Mouse (Mus musculus) liver, embryonic 14.5 days (tissue): Measurements from ENCODE around the gene Etfrf1. TPM values are rescaled to one million over a fixed set of nuclear protein-coding genes. Genes with fewer than 3 reads are reported as not detected.

Source experiments
- ATAC-seq: fragments of 200-750 bp; cut with Nextera tagmentation; 2 replicates; pipeline ENCODE4 v1.8.0; 2017; ENCODE audit warnings: moderate number of reproducible peaks, mild to moderate bottlenecking, moderate library complexity; ENCODE audit not compliant: insufficient read depth
- DNase-seq, 3 experiments: peaks; one replicate each; pipeline ENCODE4 v3.0.0-alpha.2; 2012 to 2013; ENCODE audit warnings: low read depth in 3 of 3, low spot score in 3 of 3
- H3K27ac ChIP-seq: fragments of 300-500 bp; sonication (generic); 2 replicates; pipeline ENCODE4 v1.5.1; 2014; ENCODE audit warnings: moderate library complexity, mild to moderate bottlenecking, control low read depth, inconsistent platforms
- H3K27me3 ChIP-seq: fragments of 300-500 bp; sonication (generic); 2 replicates; pipeline ENCODE4 v1.6.1; 2014; ENCODE audit warnings: mild to moderate bottlenecking, low read length, moderate library complexity; ENCODE audit not compliant: control insufficient read depth, insufficient read depth
- H3K36me3 ChIP-seq: fragments of 300-500 bp; sonication (generic); replicated peaks from 2 replicates; pipeline ENCODE4 v1.6.1; 2014; ENCODE audit warnings: low read depth; ENCODE audit not compliant: control insufficient read depth, insufficient read depth
- H3K4me1 ChIP-seq, 2 experiments: fragments of 200-500 bp in 1 of 2; fragments of 300-500 bp in 1 of 2; sonication (generic) in 1 of 2; replicated peaks; 2 replicates each; pipeline ENCODE4 v1.6.1; 2012 to 2014; ENCODE audit warnings: antibody characterized with exemption in 1 of 2, inconsistent platforms in 1 of 2, low read length in 1 of 2; ENCODE audit not compliant: control insufficient read depth in 2 of 2, insufficient read depth in 2 of 2
- H3K4me2 ChIP-seq: fragments of 300-500 bp; sonication (generic); 2 replicates; pipeline ENCODE4 v1.6.1; 2014; ENCODE audit warnings: low read depth, mild to moderate bottlenecking, control low read depth, moderate library complexity
- H3K4me3 ChIP-seq, 2 experiments: fragments of 200-500 bp in 1 of 2; fragments of 300-500 bp in 1 of 2; sonication (generic) in 1 of 2; 2 replicates each; pipeline ENCODE4 v1.5.1; 2012 to 2014; ENCODE audit warnings: low read depth in 2 of 2, low read length in 2 of 2, mild to moderate bottlenecking in 2 of 2, control low read depth in 1 of 2, inconsistent platforms in 1 of 2, moderate library complexity in 1 of 2; ENCODE audit not compliant: insufficient read depth in 1 of 2
- H3K9ac ChIP-seq: fragments of 300-500 bp; sonication (generic); replicated peaks from 2 replicates; pipeline ENCODE4 v1.6.1; 2014; ENCODE audit warnings: mild to moderate bottlenecking, control low read depth, moderate library complexity
- H3K9me3 ChIP-seq: fragments of 300-500 bp; sonication (generic); 2 replicates; pipeline ENCODE4 v1.6.1; 2016; ENCODE audit warnings: low read length, mixed read lengths; ENCODE audit not compliant: control insufficient read depth
- CTCF ChIP-seq: IDR thresholded peaks from 2 replicates; pipeline ENCODE4 v1.5.1; 2016; ENCODE audit warnings: antibody characterized with exemption, low read depth, control low read depth
- EP300 ChIP-seq: IDR thresholded peaks from 2 replicates; pipeline ENCODE4 v1.6.1; 2016; ENCODE audit warnings: antibody characterized with exemption, low read depth
- WGBS: fragments of 180-500 bp; shearing (Covaris S2); extraction: QIAGEN DNeasy Blood & Tissue Kit; methylation state at CpG from one replicate; pipeline ENCODE4 v1.1.7; 2014; ENCODE audit not compliant: insufficient replicate concordance; 5-methylcytosine and 5-hydroxymethylcytosine counted together
- polyA plus RNA-seq, 2 experiments: library from polyadenylated mRNA; depleted of rRNA in 1 of 2; stranded (reverse) in 1 of 2; unstranded in 1 of 2; fragments of >200 nt; fragmentation: Nextera tagmentation in 1 of 2; extraction: Ambion mirVana in 1 of 2; gene quantifications; 2 replicates each; pipeline versions ENCODE4 v1.2.1 to v1.2.3; 2012 to 2014

Gene Etfrf1
- polyA plus RNA-seq, 2 experiments, result 7.2 to 12.3 TPM

DNA sequence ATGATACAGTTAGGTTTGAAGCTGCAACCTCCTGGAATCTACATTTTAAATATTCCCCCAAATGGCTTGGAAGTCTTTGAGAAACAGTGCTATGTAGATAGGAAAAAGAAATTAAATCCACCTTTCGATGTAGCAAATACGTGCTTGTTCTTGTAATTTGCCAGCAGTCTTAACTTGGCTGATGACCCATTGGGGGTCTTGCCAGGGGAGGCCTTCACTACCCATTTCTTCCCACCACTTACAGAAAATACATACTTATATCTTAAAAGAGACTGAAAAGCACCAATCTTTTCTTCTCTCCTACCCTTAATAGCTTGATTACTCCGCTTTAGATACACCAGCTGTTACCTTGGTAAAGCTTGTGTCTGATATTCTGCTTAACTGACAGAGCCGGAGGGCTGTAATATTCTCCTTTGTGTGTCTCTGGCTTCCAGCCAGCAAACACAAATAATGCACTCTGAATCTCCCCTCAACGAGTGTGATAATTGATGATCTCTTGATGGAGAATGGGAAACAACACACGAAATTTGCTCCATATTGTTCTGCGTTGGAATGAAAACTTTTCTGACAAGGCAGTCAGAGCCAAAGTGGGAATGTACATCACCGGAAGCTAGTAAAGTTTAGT, 766 bp upstream of the Etfrf1 start:
- no peak for TF ChIP-seq EP300
- no peak for TF ChIP-seq CTCF
- DNase-seq, result no peak
- Histone ChIP-seq H3K36me3 (no peaks in the 10 kb centered on the region), H3K27me3 (no peaks in the 10 kb centered on the region), H3K9me3 (no peaks in the 10 kb centered on the region), H3K4me2 (peak overlapping the region; percentile 93), H3K9ac (peak overlapping the region; percentile 40; the same call in 1 of the 2 replicates), H3K4me3 (peak overlapping the region; percentile 66 to 82), H3K4me1 (peaks cover 5 to 8% of the 10 kb centered on the region in 2 experiments; a peak in 3 of 4 replicates), H3K27ac (no peak overlapping the region)
- WGBS, result 35% methylated on average over 8 of the region's 8 CpGs
- no peak for ATAC-seq

- Histone ChIP-seq H3K9ac (peak overlapping the region; percentile 95), H3K4me1 (peaks cover 5 to 8% of the 10 kb centered on the region in 2 experiments; a peak in 3 of 4 replicates), H3K9me3 (no peaks in the 10 kb centered on the region), H3K4me3 (peak overlapping the region; percentile 74 to 82), H3K27me3 (no peaks in the 10 kb centered on the region), H3K36me3 (no peaks in the 10 kb centered on the region), H3K27ac (peak overlapping the region; percentile 83), H3K4me2 (peak overlapping the region; percentile 93)
- under 1% methylated on average over 21 of the region's 21 CpGs for WGBS
- peak in 1 of 3 experiments; percentile 37 for DNase-seq
- no peak for TF ChIP-seq EP300
- no peak for TF ChIP-seq CTCF
- ATAC-seq, result peak; percentile 3
These were observed 707 bp downstream of the Etfrf1 start for GRCm38 (mm10) chr6:145211376-145212305.

- 82% methylated on average over 2 of the region's 2 CpGs for WGBS
- H3K9me3 ChIP-seq, result no peaks in the 10 kb centered on the region
- peaks cover 5 to 8% of the 10 kb centered on the region in 2 experiments; a peak in 3 of 4 replicates for H3K4me1 ChIP-seq
- H3K4me3 ChIP-seq, result no peak overlapping the region
- ATAC-seq (no peak), DNase-seq (no peak)
- H3K36me3 ChIP-seq, result peaks cover 7% of the 10 kb centered on the region
- TF ChIP-seq CTCF (no peak), EP300 (no peak)
- H3K9ac ChIP-seq, result no peak overlapping the region
- H3K27ac ChIP-seq, result no peak overlapping the region
- H3K4me2 ChIP-seq, result no peak overlapping the region
- no peaks in the 10 kb centered on the region for H3K27me3 ChIP-seq
These were observed 3.0 kb downstream of the Etfrf1 start for GRCm38 (mm10) chr6:145213916-145214315.

GRCm38 (mm10) chr6:145215826-145216225, 4.9 kb downstream of the Etfrf1 start:
- Histone ChIP-seq H3K4me2 (no peak overlapping the region), H3K36me3 (peaks cover 12% of the 10 kb centered on the region), H3K9me3 (no peaks in the 10 kb centered on the region), H3K4me3 (no peak overlapping the region), H3K27me3 (no peaks in the 10 kb centered on the region), H3K4me1 (peaks cover 3% of the 10 kb centered on the region in 2 experiments; a peak in 2 of 4 replicates), H3K27ac (no peak overlapping the region), H3K9ac (no peak overlapping the region)
- no peak for ATAC-seq
- DNase-seq, result no peak
- 78% methylated on average over 3 of the region's 3 CpGs for WGBS
- no peak for TF ChIP-seq EP300
- no peak for TF ChIP-seq CTCF

DNA sequence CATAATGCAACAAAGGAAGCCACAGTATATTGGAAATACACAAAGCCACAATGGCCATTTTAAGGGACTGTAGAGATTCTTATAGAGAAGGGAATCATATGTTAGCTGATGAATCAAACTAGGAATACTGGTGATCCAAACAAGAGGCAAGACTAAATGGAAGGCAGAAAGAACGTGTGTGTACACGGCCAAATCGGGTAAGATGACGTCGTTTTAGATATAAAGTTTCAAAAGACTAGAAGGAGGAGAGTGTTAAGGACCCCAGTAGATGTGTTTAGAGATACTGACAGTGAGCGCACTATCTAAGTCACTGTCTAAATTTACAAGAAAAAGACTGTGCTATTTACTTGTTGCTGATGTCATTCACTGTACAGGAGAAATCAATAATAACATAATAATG, 13.3 kb downstream of the Etfrf1 start:
- Histone ChIP-seq H3K4me1 (no peaks in the 10 kb centered on the region), H3K27me3 (no peaks in the 10 kb centered on the region), H3K27ac (no peak overlapping the region), H3K36me3 (peaks cover 12% of the 10 kb centered on the region), H3K4me2 (no peak overlapping the region), H3K4me3 (no peak overlapping the region), H3K9me3 (no peaks in the 10 kb centered on the region), H3K9ac (no peak overlapping the region)
- no peak for ATAC-seq
- 87% methylated on average over 6 of the region's 6 CpGs for WGBS
- TF ChIP-seq EP300 (no peak), CTCF (no peak)
- DNase-seq, result no peak
